Mouse (Mus musculus) CH12.LX (cell line): Measurements from ENCODE around the gene Slc35e2. TPM values are rescaled to one million over a fixed set of nuclear protein-coding genes. Genes with fewer than 3 reads are reported as not detected.

ENCODE experiments used
- DNase-seq: peaks from one replicate; pipeline ENCODE4 v3.0.0-alpha.2; 2013; ENCODE audit errors: extremely low read depth
- H3K27ac ChIP-seq: 2 replicates; pipeline ENCODE4 v1.5.1; 2012; ENCODE audit warnings: low read depth, mild to moderate bottlenecking, control low read depth, moderate library complexity; ENCODE audit not compliant: insufficient read depth
- H3K27me3 ChIP-seq: replicated peaks from 2 replicates; pipeline ENCODE3; 2012; ENCODE audit warnings: inconsistent platforms
- H3K36me3 ChIP-seq, 2 experiments: replicated peaks in 1 of 2; 2 replicates each; pipeline versions ENCODE3 to v1.6.1; 2012; ENCODE audit warnings: inconsistent platforms in 1 of 2, low read length in 1 of 2, mild to moderate bottlenecking in 1 of 2, mixed read lengths in 1 of 2, moderate library complexity in 1 of 2; ENCODE audit not compliant: control insufficient read depth in 1 of 2, insufficient read depth in 1 of 2
- H3K4me1 ChIP-seq, 2 experiments: 2 replicates each; pipeline ENCODE4 v1.6.1; 2012; ENCODE audit warnings: inconsistent platforms in 1 of 2, moderate library complexity in 1 of 2; ENCODE audit not compliant: insufficient read depth in 2 of 2, control insufficient read depth in 1 of 2
- H3K4me2 ChIP-seq: 2 replicates; pipeline ENCODE4 v1.6.1; 2012; ENCODE audit warnings: low read depth, mild to moderate bottlenecking, control low read depth; ENCODE audit not compliant: poor library complexity, insufficient read depth, severe bottlenecking
- H3K4me3 ChIP-seq, 3 experiments: fragments of 150-350 bp in 1 of 3; sonication (generic) in 1 of 3; replicated peaks in 1 of 3; 2 replicates each; pipeline versions ENCODE3 to v1.5.1; 2011 to 2012; ENCODE audit warnings: low read depth in 2 of 3, low read length in 2 of 3, mild to moderate bottlenecking in 2 of 3, moderate library complexity in 2 of 3, control low read depth in 1 of 3, improper control_type of control experiment in 1 of 3, inconsistent platforms in 1 of 3, mixed read lengths in 1 of 3; ENCODE audit not compliant: poor library complexity in 1 of 3
- H3K79me2 ChIP-seq: replicated peaks from 2 replicates; pipeline ENCODE4 v1.6.1; 2012; ENCODE audit warnings: mild to moderate bottlenecking, moderate library complexity; ENCODE audit not compliant: control insufficient read depth, poor library complexity, insufficient read depth, severe bottlenecking; ENCODE audit errors: extremely low read depth
- H3K9ac ChIP-seq: 2 replicates; pipeline ENCODE4 v1.6.1; 2012; ENCODE audit warnings: low read depth, mild to moderate bottlenecking, control low read depth, moderate library complexity; ENCODE audit not compliant: insufficient read depth
- H3K9me3 ChIP-seq: replicated peaks from 2 replicates; pipeline ENCODE3; 2012; ENCODE audit warnings: low read length, inconsistent platforms, mixed read lengths
- BHLHE40 ChIP-seq: IDR thresholded peaks from 2 replicates; pipeline ENCODE4 v1.6.1; 2011; ENCODE audit warnings: mild to moderate bottlenecking, low read depth, low read length, improper control_type of control experiment
- CHD2 ChIP-seq: IDR thresholded peaks from 2 replicates; pipeline ENCODE4 v1.6.1; 2011; ENCODE audit warnings: low read length, improper control_type of control experiment
- CTCF ChIP-seq, 2 experiments: IDR thresholded peaks in 1 of 2; conservative IDR thresholded peaks in 1 of 2; 2 replicates each; pipeline ENCODE4 v1.5.1; 2011 to 2012; ENCODE audit warnings: low read depth in 2 of 2, low read length in 2 of 2, improper control_type of control experiment in 1 of 2, inconsistent platforms in 1 of 2, mild to moderate bottlenecking in 1 of 2, moderate library complexity in 1 of 2
- ELF1 ChIP-seq: IDR thresholded peaks from 2 replicates; pipeline ENCODE4 v1.6.1; 2014; ENCODE audit warnings: low read depth, mild to moderate bottlenecking, inconsistent platforms, low read length, improper control_type of control experiment
- ETS1 ChIP-seq: conservative IDR thresholded peaks from 2 replicates; pipeline ENCODE4 v1.6.1; 2012; ENCODE audit warnings: low read depth, mild to moderate bottlenecking, inconsistent platforms, low read length, improper control_type of control experiment, moderate library complexity
- GABPA ChIP-seq: IDR thresholded peaks from 2 replicates; pipeline ENCODE4 v1.6.1; 2012; ENCODE audit warnings: low read depth, low read length, improper control_type of control experiment, inconsistent platforms; ENCODE audit not compliant: insufficient replicate concordance
- HCFC1 ChIP-seq: IDR thresholded peaks from 2 replicates; pipeline ENCODE4 v1.6.1; 2012; ENCODE audit warnings: low read depth, mild to moderate bottlenecking, inconsistent platforms, low read length, improper control_type of control experiment
- IRF4 ChIP-seq: IDR thresholded peaks from 2 replicates; pipeline ENCODE4 v1.6.1; 2014; ENCODE audit warnings: low read depth, mild to moderate bottlenecking, inconsistent platforms, low read length, improper control_type of control experiment
- JUND ChIP-seq: conservative IDR thresholded peaks from 2 replicates; pipeline ENCODE4 v1.6.1; 2011; ENCODE audit warnings: low read depth, low read length, improper control_type of control experiment
- KAT2A ChIP-seq: IDR thresholded peaks from 2 replicates; pipeline ENCODE4 v1.6.1; 2012; ENCODE audit warnings: low read length, improper control_type of control experiment, inconsistent platforms; ENCODE audit not compliant: insufficient replicate concordance
- MAFK ChIP-seq: IDR thresholded peaks from 2 replicates; pipeline ENCODE4 v1.6.1; 2011; ENCODE audit warnings: low read length, improper control_type of control experiment; ENCODE audit not compliant: insufficient replicate concordance
- MAZ ChIP-seq: IDR thresholded peaks from 2 replicates; pipeline ENCODE4 v1.6.1; 2012; ENCODE audit warnings: low read depth, mild to moderate bottlenecking, inconsistent platforms, low read length, improper control_type of control experiment, moderate library complexity
- MEF2A ChIP-seq: IDR thresholded peaks from 2 replicates; pipeline ENCODE4 v1.6.1; 2014; ENCODE audit warnings: low read depth, mild to moderate bottlenecking, inconsistent platforms, low read length, improper control_type of control experiment, borderline replicate concordance
- MXI1 ChIP-seq: IDR thresholded peaks from 2 replicates; pipeline ENCODE4 v1.6.1; 2011; ENCODE audit warnings: mild to moderate bottlenecking, low read depth, low read length, improper control_type of control experiment
- MYC ChIP-seq: IDR thresholded peaks from 2 replicates; pipeline ENCODE4 v1.6.1; 2011; ENCODE audit warnings: low read depth, mild to moderate bottlenecking, improper control_type of control experiment, low read length
- NELFE ChIP-seq: IDR thresholded peaks from 2 replicates; pipeline ENCODE4 v1.6.1; 2011; ENCODE audit warnings: low read depth, low read length, improper control_type of control experiment
- NRF1 ChIP-seq: IDR thresholded peaks from 2 replicates; pipeline ENCODE4 v1.6.1; 2014; ENCODE audit warnings: low read depth, mild to moderate bottlenecking, inconsistent platforms, low read length, improper control_type of control experiment, moderate library complexity
- POLR2AphosphoS2 ChIP-seq: IDR thresholded peaks from 2 replicates; pipeline ENCODE4 v1.6.1; 2011; ENCODE audit warnings: low read depth, low read length, improper control_type of control experiment
- RAD21 ChIP-seq: IDR thresholded peaks from 2 replicates; pipeline ENCODE4 v1.6.1; 2011; ENCODE audit warnings: low read depth, mild to moderate bottlenecking, low read length, improper control_type of control experiment, moderate library complexity
- RCOR1 ChIP-seq: conservative IDR thresholded peaks from 2 replicates; pipeline ENCODE4 v1.6.1; 2012; ENCODE audit warnings: low read depth, mild to moderate bottlenecking, inconsistent platforms, low read length, improper control_type of control experiment
- SMC3 ChIP-seq: IDR thresholded peaks from 2 replicates; pipeline ENCODE4 v1.6.1; 2011; ENCODE audit warnings: low read depth, low read length, improper control_type of control experiment
- TBP ChIP-seq: conservative IDR thresholded peaks from 2 replicates; pipeline ENCODE4 v1.6.1; 2011; ENCODE audit warnings: low read depth, low read length, improper control_type of control experiment
- TCF12 ChIP-seq: IDR thresholded peaks from 2 replicates; pipeline ENCODE4 v1.6.1; 2014; ENCODE audit warnings: low read depth, mild to moderate bottlenecking, inconsistent platforms, low read length, improper control_type of control experiment
- UBTF ChIP-seq: IDR thresholded peaks from 2 replicates; pipeline ENCODE4 v1.6.1; 2012; ENCODE audit warnings: low read depth, mild to moderate bottlenecking, inconsistent platforms, low read length, improper control_type of control experiment, moderate library complexity
- USF1 ChIP-seq: IDR thresholded peaks from 2 replicates; pipeline ENCODE4 v1.6.1; 2014; ENCODE audit warnings: low read depth, mild to moderate bottlenecking, inconsistent platforms, low read length, improper control_type of control experiment
- USF2 ChIP-seq: conservative IDR thresholded peaks from 2 replicates; pipeline ENCODE4 v1.6.1; 2011; ENCODE audit warnings: low read depth, low read length, improper control_type of control experiment
- ZC3H11A ChIP-seq: IDR thresholded peaks from 2 replicates; pipeline ENCODE4 v1.6.1; 2012; ENCODE audit warnings: low read depth, mild to moderate bottlenecking, inconsistent platforms, low read length, improper control_type of control experiment
- ZMIZ1 ChIP-seq: IDR thresholded peaks from 2 replicates; pipeline ENCODE4 v1.6.1; 2012; ENCODE audit warnings: low read depth, mild to moderate bottlenecking, inconsistent platforms, low read length, improper control_type of control experiment
- ZNF384 ChIP-seq: IDR thresholded peaks from 2 replicates; pipeline ENCODE4 v1.6.1; 2012; ENCODE audit warnings: low read depth, low read length, improper control_type of control experiment, inconsistent platforms
- dilution Hi-C: fragments of 300-500 bp; cut with MboI; formaldehyde crosslinking; loops from 2 replicates; pipeline ENCODE4 v1.14.3; 2020; ENCODE audit warnings: low sequenced_read_pairs; ENCODE audit not compliant: extremely low pct_unique_long_range_greater_than_20kb, extremely low pct_ligation_motif_present
- in situ Hi-C: fragments of 300-500 bp; cut with MboI; formaldehyde crosslinking; loops from 3 replicates; pipeline ENCODE4 v1.14.3; 2019; ENCODE audit warnings: low sequenced_read_pairs, low pct_ligation_motif_present, low pct_unique_long_range_greater_than_20kb, mixed read lengths
- polyA plus RNA-seq: library from polyadenylated mRNA; unstranded; fragments of >175 nt; gene quantifications from 2 replicates; pipeline ENCODE4 v1.2.1, GENCODE M21; 2012; ENCODE audit warnings: low read depth; ENCODE audit not compliant: insufficient read length
- total RNA-seq, 2 experiments: library from RNA; depleted of rRNA; stranded (reverse); fragments of 300-350 nt in 1 of 2; fragments of >200 nt in 1 of 2; gene quantifications; 2 replicates each; pipeline ENCODE4 v1.2.3; 2012 to 2014

The Slc35e2 gene
- total and polyA plus RNA-seq, 3 experiments = 8.2 to 14.6 (median 9.9) TPM

DNA sequence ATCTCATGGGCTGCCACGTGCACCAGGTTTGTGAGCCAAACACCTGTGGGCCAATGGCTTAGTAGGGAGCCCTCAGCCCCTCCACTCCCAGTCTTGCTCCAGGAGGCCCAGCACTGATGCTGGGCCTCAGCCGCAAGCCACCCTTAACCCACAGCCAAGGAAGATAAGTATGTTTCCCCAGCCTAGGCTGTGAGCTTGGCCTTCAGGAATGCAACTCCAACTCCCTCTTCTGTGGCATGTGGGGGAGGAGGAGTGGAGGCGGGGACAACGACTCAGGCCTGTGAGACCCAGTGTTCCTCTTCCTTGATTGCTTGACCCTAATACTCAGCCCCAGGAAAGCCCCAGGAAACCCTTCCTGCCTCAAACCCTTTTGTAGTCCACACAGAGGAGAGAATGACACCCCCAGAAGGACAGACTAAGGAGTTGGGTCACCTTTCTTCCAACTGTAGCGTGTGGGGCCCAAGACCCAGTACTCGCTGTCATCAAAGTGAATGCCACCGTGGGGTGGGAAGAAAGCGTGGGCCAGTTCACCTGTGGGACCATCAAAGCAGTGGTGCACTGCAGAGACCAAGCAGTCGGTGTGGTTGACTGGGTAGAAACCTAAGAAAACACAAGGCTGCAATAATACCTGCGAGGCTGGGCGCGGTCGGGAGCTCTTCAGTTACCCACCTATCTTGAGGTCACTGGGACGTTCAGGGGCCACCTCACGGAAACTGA lies 50.5 kb downstream of the Slc35e2 start:
- no peak for TF ChIP-seq CHD2
- no peak for TF ChIP-seq TCF12
- TF ChIP-seq SMC3 = no peak
- TF ChIP-seq MEF2A = no peak
- no peak for TF ChIP-seq ZMIZ1
- TF ChIP-seq BHLHE40 = no peak
- no peak for TF ChIP-seq USF2
- no peak for TF ChIP-seq JUND
- no peak for TF ChIP-seq MXI1
- no peak for TF ChIP-seq MYC
- no peak for TF ChIP-seq GABPA
- TF ChIP-seq CTCF (conservative IDR thresholded peaks at IDR 0.05 in 1 of 2, IDR thresholded peaks at IDR 0.05 in 1 of 2; ENCODE audit: low read depth in 2 of 2, low read length in 2 of 2) = no peak
- no peak for TF ChIP-seq KAT2A
- TF ChIP-seq TBP = no peak
- no peak for TF ChIP-seq HCFC1
- no peak for TF ChIP-seq POLR2AphosphoS2
- no peak for TF ChIP-seq ZC3H11A
- no peak for TF ChIP-seq USF1
- TF ChIP-seq ETS1 = no peak
- TF ChIP-seq, all 38 proteins: peak for 0
- Histone ChIP-seq H3K4me1 (peaks cover 3 to 5% of the 10 kb centered on the region in 2 experiments; a peak in 3 of 4 replicates), H3K27me3 (no peaks in the 10 kb centered on the region), H3K79me2 (no peaks in the 10 kb centered on the region), H3K9me3 (no peaks in the 10 kb centered on the region), H3K4me3 (no peak overlapping the region), H3K36me3 (peaks cover 93 to 97% of the 10 kb centered on the region in 2 experiments), H3K9ac (no peak overlapping the region), H3K4me2 (no peak overlapping the region), H3K27ac (no peak overlapping the region)
- DNase-seq = no peak
- dilution Hi-C loops = no loop called here
- in situ Hi-C loops = no loop called here

- in situ Hi-C loops = no loop called here
- TF ChIP-seq MAZ = no peak
- no peak for TF ChIP-seq RAD21
- no peak for TF ChIP-seq ZNF384
- TF ChIP-seq CHD2 = no peak
- TF ChIP-seq NELFE = no peak
- no peak for TF ChIP-seq ETS1
- no peak for TF ChIP-seq USF2
- no peak for TF ChIP-seq IRF4
- TF ChIP-seq UBTF = no peak
- no peak for TF ChIP-seq MAFK
- no peak for TF ChIP-seq JUND
- no peak for TF ChIP-seq HCFC1
- no peak for TF ChIP-seq RCOR1
- TF ChIP-seq ZMIZ1 = no peak
- no peak for TF ChIP-seq TBP
- TF ChIP-seq ELF1 = no peak
- TF ChIP-seq NRF1 = no peak
- TF ChIP-seq POLR2AphosphoS2 = no peak
- TF ChIP-seq CTCF (conservative IDR thresholded peaks at IDR 0.05 in 1 of 2, IDR thresholded peaks at IDR 0.05 in 1 of 2; ENCODE audit: low read depth in 2 of 2, low read length in 2 of 2) = no peak
- TF ChIP-seq, all 38 proteins: peak for 0
- H3K4me1 ChIP-seq = peaks cover 3 to 5% of the 10 kb centered on the region in 2 experiments; a peak in 3 of 4 replicates
- no peaks in the 10 kb centered on the region for H3K27me3 ChIP-seq
- peaks cover 96 to 100% of the 10 kb centered on the region in 2 experiments for H3K36me3 ChIP-seq
- H3K27ac ChIP-seq = no peak overlapping the region
- H3K9ac ChIP-seq = no peak overlapping the region
- dilution Hi-C loops = no loop called here
- no peaks in the 10 kb centered on the region for H3K79me2 ChIP-seq
- no peak overlapping the region for H3K4me2 ChIP-seq
- no peaks in the 10 kb centered on the region for H3K9me3 ChIP-seq
- H3K4me3 ChIP-seq = no peak overlapping the region
- DNase-seq = no peak
These were observed 51.3 kb downstream of the Slc35e2 start for GRCm38 (mm10) chr4:155652283-155653085.
